33 mouse cellular contexts compared by ENCODE assay signal in genomic region chr11:43823349-43823748, GRCm38 (mm10).
DNase-seq lines count a peak whose midpoint lies in the region; ATAC-seq and TF ChIP-seq lines count a peak whose summit lies in the region.
"Had no signal": no experiment of that assay in that cellular context is flagged by ENCODE, and none has a peak within 500 bp of the region (broad histone marks: within the 10 kb centered on the region; RNA-seq: fewer than 3 reads in every experiment).

No protein-coding gene starts in this region.

- H3K4me2 ChIP-seq in heart, embryonic 14.5 days (ENCODE audit: low read length), result no peak overlapping the region
- H3K4me2 ChIP-seq in liver, embryonic 11.5 days, result no peak overlapping the region
- H3K4me2 ChIP-seq: hindbrain, embryonic 15.5 days; kidney, embryonic 15.5 days; limb, embryonic 12.5 days; liver, embryonic 13.5 days; midbrain, embryonic 13.5 days; neural tube, embryonic 13.5 days had no signal

- peaks cover 4% of the 10 kb centered on the region for H3K36me3 ChIP-seq in heart, adult 2 months (ENCODE audit: control insufficient read depth, insufficient read depth, low read length)
- H3K36me3 ChIP-seq in heart, embryonic 14.5 days (ENCODE audit: control insufficient read depth, insufficient read depth, low read length), result no peaks in the 10 kb centered on the region
- no peaks in the 10 kb centered on the region for H3K36me3 ChIP-seq in liver, embryonic 11.5 days (ENCODE audit: control insufficient read depth, insufficient read depth, low read length)
- H3K36me3 ChIP-seq: hindbrain, embryonic 10.5 days; hindbrain, embryonic 15.5 days; kidney, embryonic 15.5 days; limb, embryonic 12.5 days; liver, embryonic 13.5 days; midbrain, embryonic 13.5 days; neural tube, embryonic 13.5 days had no signal

- no peaks in the 10 kb centered on the region for H3K79me2 ChIP-seq in heart, adult 2 months (replicated peaks; ENCODE audit: control insufficient read depth, insufficient read depth, low read length)

- intact Hi-C loops in heart, adult 2 months (cut with DNase I), result no loop called here
- intact Hi-C loops in heart, postnatal 14 days (cut with DNase I), result no loop called here
- intact Hi-C loops in heart, postnatal 25 days (cut with DNase I), result no loop called here
- intact Hi-C loops in heart, postnatal 10 days (cut with DNase I), result no loop called here

- DNase-seq in heart, adult 2 months, result no peak
- no peak for DNase-seq in heart, postnatal 14 days
- DNase-seq in heart, postnatal 25 days (ENCODE audit: low spot score), result no peak
- DNase-seq in liver, result peak; percentile 7
- no peak for DNase-seq in liver, embryonic 11.5 days (ENCODE audit: low spot score)
- peak; percentile 35 to 39 for DNase-seq in heart, postnatal 10 days
- DNase-seq: adrenal gland, adult 2 months; adrenal gland, postnatal 36 days; cerebellum, adult 18-20 months; cerebellum, postnatal 10 days; gastrocnemius, adult 2 months; gastrocnemius, postnatal 36 days; kidney, adult 11 months; liver, embryonic 13.5 days; lung, adult 2 months; lung, postnatal 36 days; right cerebral cortex, postnatal 4 days; thymus, adult 2 months; thymus, postnatal 36 days had no signal

- no peak overlapping the region for H3K9ac ChIP-seq in heart, adult 2 months (ENCODE audit: low read depth, low read length)
- H3K9ac ChIP-seq in heart, embryonic 14.5 days (ENCODE audit: low read length), result no peak overlapping the region
- H3K9ac ChIP-seq in liver, embryonic 11.5 days (ENCODE audit: low read depth, low read length), result no peak overlapping the region
- H3K9ac ChIP-seq: hindbrain, embryonic 15.5 days; kidney, embryonic 15.5 days; limb, embryonic 12.5 days; liver, embryonic 13.5 days; midbrain, embryonic 13.5 days; neural tube, embryonic 13.5 days had no signal

- peak overlapping the region; percentile 70 for H3K27ac ChIP-seq in heart, adult 2 months
- H3K27ac ChIP-seq in heart, embryonic 14.5 days (replicated peaks in 1 of 2; ENCODE audit: control insufficient read depth in 1 of 2, insufficient read depth in 1 of 2, low read depth in 2 of 2, low read length in 2 of 2), result peak overlapping the region; percentile 19 to 50; a peak in 2 of 4 replicates
- H3K27ac ChIP-seq in liver, embryonic 11.5 days (ENCODE audit: low read depth, low read length), result no peak overlapping the region
- H3K27ac ChIP-seq: gastrocnemius, adult 2 months; hindbrain, embryonic 10.5 days; hindbrain, embryonic 15.5 days; kidney, embryonic 15.5 days; left cerebral cortex, adult 2 months; limb, embryonic 12.5 days; liver, embryonic 13.5 days; midbrain, embryonic 13.5 days; neural tube, embryonic 13.5 days had no signal

- no peaks in the 10 kb centered on the region; the same call in 1 of the 2 replicates for H3K4me1 ChIP-seq in heart, adult 2 months (ENCODE audit: control insufficient read depth, insufficient read depth, low read length)
- H3K4me1 ChIP-seq in heart, embryonic 14.5 days (ENCODE audit: control insufficient read depth in 2 of 2, insufficient read depth in 2 of 2, low read length in 2 of 2), result peaks cover 20 to 27% of the 10 kb centered on the region in 2 experiments
- H3K4me1 ChIP-seq in liver, embryonic 11.5 days (replicated peaks; ENCODE audit: control insufficient read depth, insufficient read depth, low read length), result no peaks in the 10 kb centered on the region
- H3K4me1 ChIP-seq: hindbrain, embryonic 10.5 days; hindbrain, embryonic 15.5 days; kidney, embryonic 15.5 days; limb, embryonic 12.5 days; liver, embryonic 13.5 days; megakaryocyte, embryonic 14.5 days; midbrain, embryonic 13.5 days; neural tube, embryonic 13.5 days had no signal

- no peak for TF ChIP-seq CTCF in heart, adult 2 months (IDR thresholded peaks at IDR 0.05)

- ATAC-seq in heart, embryonic 14.5 days (ENCODE audit: insufficient number of reproducible peaks, insufficient read depth, low FRiP score, low read depth), result 0 out of 2 replicates have a peak, but pooled peaks have one; percentile 51
- ATAC-seq in liver, embryonic 11.5 days (replicated peaks; ENCODE audit: low FRiP score), result no peak
- no peak for ATAC-seq in megakaryocyte-erythroid progenitor cell, adult 5-6 weeks (replicated peaks; ENCODE audit: low FRiP score, low TSS enrichment, poor library complexity, severe bottlenecking)
- ATAC-seq: activated CD4-positive, CD25-positive, alpha-beta regulatory T cell, adult 4 months; forebrain, embryonic 16.5 days; inflammation-experienced regulatory T-cells, adult 6 months; midbrain, embryonic 13.5 days had no signal

- no peak for TF ChIP-seq POLR2A in heart, adult 2 months (IDR thresholded peaks at IDR 0.05; ENCODE audit: insufficient read depth, low read depth, low read length)

- TF ChIP-seq EP300 in heart, adult 2 months (IDR thresholded peaks at IDR 0.05; ENCODE audit: insufficient read depth, low read depth, low read length), result no peak

- no peaks in the 10 kb centered on the region for H3K27me3 ChIP-seq in heart, adult 2 months (ENCODE audit: control insufficient read depth, insufficient read depth, low read length)
- H3K27me3 ChIP-seq in heart, embryonic 14.5 days (ENCODE audit: control insufficient read depth, insufficient read depth, low read length), result no peaks in the 10 kb centered on the region
- H3K27me3 ChIP-seq in liver, embryonic 11.5 days (replicated peaks; ENCODE audit: control insufficient read depth, insufficient read depth, low read length), result no peaks in the 10 kb centered on the region
- H3K27me3 ChIP-seq: hindbrain, embryonic 15.5 days; kidney, embryonic 15.5 days; limb, embryonic 12.5 days; liver, embryonic 13.5 days; megakaryocyte, embryonic 14.5 days; midbrain, embryonic 13.5 days; neural tube, embryonic 13.5 days had no signal

- no peak overlapping the region for H3K4me3 ChIP-seq in heart, adult 2 months
- H3K4me3 ChIP-seq in heart, embryonic 14.5 days (ENCODE audit: control insufficient read depth in 1 of 2, insufficient read depth in 1 of 2, low read depth in 1 of 2, low read length in 2 of 2), result no peak overlapping the region
- no peak overlapping the region for H3K4me3 ChIP-seq in liver, embryonic 11.5 days (ENCODE audit: low read depth, low read length)
- H3K4me3 ChIP-seq: erythroblast, embryonic 14.5 days; gastrocnemius, adult 2 months; hindbrain, embryonic 10.5 days; hindbrain, embryonic 15.5 days; kidney, embryonic 15.5 days; left cerebral cortex, adult 2 months; limb, embryonic 12.5 days; liver, embryonic 13.5 days; megakaryocyte, embryonic 14.5 days; midbrain, embryonic 13.5 days; neural tube, embryonic 13.5 days had no signal

- no peaks in the 10 kb centered on the region for H3K9me3 ChIP-seq in heart, embryonic 14.5 days (ENCODE audit: control insufficient read depth, low read length)
- H3K9me3 ChIP-seq in liver, embryonic 11.5 days (ENCODE audit: control insufficient read depth, low read length), result no peaks in the 10 kb centered on the region
- H3K9me3 ChIP-seq: hindbrain, embryonic 10.5 days; hindbrain, embryonic 15.5 days; kidney, embryonic 15.5 days; limb, embryonic 12.5 days; liver, embryonic 13.5 days; megakaryocyte, embryonic 14.5 days; midbrain, embryonic 13.5 days; neural tube, embryonic 13.5 days had no signal

- whole genome bisulfite sequencing in heart, adult 2 months, result 49% methylated on average over 5 of the region's 5 CpGs
- WGBS in heart, embryonic 14.5 days, result 45% methylated on average over 5 of the region's 5 CpGs
- 59% methylated on average over 5 of the region's 5 CpGs for WGBS in liver, embryonic 11.5 days

Comparison
In these comparisons a context has a peak if more than half of its experiments do, and no peak if none do; other contexts are left out.
1. DNase-seq: peak in liver (single experiment) and heart, postnatal 10 days (2 of 2); none in heart, adult 2 months (0 of 2), heart, postnatal 14 days (0 of 2), heart, postnatal 25 days (single experiment) and liver, embryonic 11.5 days (single experiment).